Mouse (Mus musculus) heart, adult 9 months (tissue): ENCODE results near the gene Zfp64.

Experiments
- DNase-seq, 2 experiments: peaks; one replicate each; pipeline ENCODE4 v3.0.0; 2022; ENCODE audit warnings: low spot score in 2 of 2

The Zfp64 gene

GRCm38 (mm10) chr2:168954835-168955716 is at the start of gene Zfp64:
Gene Zfp64 (minus strand): TSS chr2:168955587.
- DNase-seq: peak; percentile 91

- no peak for DNase-seq
Measured at GRCm38 (mm10) chr2:168992642-168993420, 37.4 kb upstream of the Zfp64 start.

DNA sequence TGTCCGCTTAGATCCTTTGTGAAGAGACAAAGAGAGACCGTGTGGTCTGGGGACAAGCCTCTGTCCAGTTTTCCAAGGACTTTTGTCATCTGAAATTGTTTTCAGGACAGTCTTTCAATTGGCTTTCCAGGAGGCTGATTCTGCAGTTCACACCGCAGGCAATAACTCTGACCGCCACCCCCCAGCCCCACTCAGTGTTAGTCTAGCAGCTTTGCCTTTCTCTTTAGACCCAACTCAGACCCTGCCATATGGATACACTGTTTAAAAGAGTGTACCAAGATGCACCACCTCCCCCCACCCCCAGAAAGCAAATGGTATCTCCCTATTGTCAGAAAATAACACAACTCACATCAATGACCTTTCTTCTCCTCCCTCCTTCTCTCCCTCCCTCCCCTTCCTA is 35.6 kb upstream of the Zfp64 start:
- no peak for DNase-seq

DNA sequence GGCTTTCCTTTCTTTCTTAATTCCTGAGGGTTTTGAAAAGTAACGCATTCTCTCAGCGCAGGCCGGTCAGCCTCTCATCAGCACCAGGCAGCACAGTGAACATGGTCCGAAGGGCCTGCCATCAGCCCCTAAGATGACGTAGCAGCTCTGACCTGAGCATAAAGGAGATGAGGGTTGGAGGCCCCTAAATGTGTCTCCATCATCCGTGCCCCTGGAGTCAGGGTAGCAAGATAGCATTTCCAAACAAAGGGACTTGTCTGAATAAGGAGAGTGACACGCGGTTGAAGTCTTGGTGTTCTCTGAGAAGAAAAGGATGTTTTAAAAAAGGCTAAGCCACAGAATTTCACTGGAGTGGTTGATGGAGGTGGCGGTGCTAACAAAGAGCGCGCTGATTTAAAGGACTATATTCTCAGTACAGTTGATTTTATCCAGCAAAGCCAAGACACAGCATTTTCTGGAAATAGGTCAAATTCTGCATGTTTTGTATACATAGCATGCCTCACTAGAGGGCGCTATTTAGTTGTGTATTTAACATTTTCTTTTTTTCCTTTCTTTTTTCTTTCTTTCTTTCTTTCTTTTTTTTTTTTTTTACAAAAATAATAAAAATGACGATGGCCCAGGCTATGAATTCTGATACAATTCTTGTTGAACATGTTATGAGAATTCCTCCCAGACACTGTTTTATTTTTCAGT is 34.8 kb upstream of the Zfp64 start:
- DNase-seq: no peak

- no peak for DNase-seq
Measured at GRCm38 (mm10) chr2:168988056-168988455, 32.7 kb upstream of the Zfp64 start.

DNA sequence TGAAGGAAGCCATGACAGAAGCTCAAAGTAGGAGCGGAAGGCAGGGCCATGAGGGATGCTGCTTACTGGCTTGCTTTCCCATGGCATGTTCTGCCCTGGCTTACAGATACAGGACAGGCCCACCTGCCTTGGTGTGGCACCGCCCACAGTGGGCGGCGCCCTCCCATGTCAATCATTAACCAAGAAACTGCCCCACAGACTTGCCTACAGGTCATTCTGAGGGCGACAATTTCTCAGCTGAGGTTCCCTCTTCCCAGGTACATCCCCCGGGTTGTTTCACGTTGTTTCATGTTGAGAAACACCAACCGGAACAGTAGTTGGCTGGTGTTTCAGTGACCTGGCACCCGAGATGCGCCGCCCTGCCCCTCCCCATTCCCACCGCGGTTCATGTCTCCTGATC is 32.0 kb upstream of the Zfp64 start:
- DNase-seq: no peak

DNA sequence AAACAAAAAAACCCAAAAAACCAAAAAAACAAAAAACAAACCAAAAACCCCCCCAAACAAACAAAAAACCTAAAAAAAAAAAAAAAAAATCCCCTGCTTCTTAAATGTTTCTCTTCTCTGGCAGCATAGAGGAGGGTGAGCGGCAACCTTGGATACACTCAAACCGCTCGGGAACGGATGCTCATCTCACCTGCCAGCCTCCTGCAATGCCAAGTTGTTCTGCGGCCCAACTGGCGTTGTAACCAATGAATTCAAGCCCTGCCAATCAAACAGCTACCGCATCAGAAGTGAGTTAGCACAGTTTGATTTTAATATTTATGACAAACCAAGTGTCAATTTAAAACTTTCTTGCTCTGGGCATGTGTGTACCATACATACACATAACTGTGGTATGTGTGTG is 26.6 kb upstream of the Zfp64 start:
- DNase-seq: no peak

- DNase-seq: no peak
Measured at GRCm38 (mm10) chr2:168981448-168981847, 26.1 kb upstream of the Zfp64 start.

- peak; percentile 68 for DNase-seq
Measured at GRCm38 (mm10) chr2:168980859-168981258, 25.5 kb upstream of the Zfp64 start.

DNA sequence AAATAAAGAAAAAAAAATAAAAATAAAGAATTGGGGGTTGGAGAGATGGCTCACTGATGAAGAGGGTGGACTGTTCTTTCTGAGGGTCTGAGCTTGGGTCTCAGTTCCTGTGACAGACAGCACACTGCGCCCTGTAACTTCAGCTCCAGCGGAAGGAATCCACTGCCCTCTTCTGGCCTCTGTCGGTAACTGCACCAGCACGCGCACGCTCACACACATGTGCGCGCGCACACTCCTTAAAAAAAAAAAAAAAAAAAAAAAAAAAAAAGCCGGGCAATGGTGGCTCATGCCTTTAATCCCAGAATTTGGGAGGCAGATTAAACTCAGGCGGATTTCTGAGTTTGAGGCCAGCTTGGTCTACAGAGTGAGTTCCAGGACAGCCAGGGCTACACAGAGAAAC is 24.4 kb upstream of the Zfp64 start:
- DNase-seq: no peak

GRCm38 (mm10) chr2:168978031-168978430 is 22.6 kb upstream of the Zfp64 start:
- DNase-seq: no peak

DNA sequence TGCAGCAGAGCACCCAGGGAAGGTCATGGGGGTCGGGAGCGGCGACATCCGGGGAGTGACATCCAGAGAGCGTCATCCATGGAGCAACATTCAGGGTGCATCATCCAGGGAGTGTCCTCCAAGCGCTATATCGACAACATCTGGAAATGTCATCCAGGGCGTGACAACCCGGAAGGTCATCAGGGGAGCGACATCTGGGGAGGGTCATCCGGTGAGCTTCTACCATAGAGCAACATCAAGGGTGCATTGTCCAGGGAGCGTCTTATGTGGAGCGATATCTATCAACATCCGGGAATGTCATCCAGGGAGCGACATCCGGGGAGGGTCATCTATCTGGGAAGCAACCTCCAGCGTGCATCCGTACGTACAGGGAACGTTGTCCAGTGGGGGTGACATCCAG is 14.7 kb upstream of the Zfp64 start:
- peak; percentile 17 to 23 for DNase-seq

DNA sequence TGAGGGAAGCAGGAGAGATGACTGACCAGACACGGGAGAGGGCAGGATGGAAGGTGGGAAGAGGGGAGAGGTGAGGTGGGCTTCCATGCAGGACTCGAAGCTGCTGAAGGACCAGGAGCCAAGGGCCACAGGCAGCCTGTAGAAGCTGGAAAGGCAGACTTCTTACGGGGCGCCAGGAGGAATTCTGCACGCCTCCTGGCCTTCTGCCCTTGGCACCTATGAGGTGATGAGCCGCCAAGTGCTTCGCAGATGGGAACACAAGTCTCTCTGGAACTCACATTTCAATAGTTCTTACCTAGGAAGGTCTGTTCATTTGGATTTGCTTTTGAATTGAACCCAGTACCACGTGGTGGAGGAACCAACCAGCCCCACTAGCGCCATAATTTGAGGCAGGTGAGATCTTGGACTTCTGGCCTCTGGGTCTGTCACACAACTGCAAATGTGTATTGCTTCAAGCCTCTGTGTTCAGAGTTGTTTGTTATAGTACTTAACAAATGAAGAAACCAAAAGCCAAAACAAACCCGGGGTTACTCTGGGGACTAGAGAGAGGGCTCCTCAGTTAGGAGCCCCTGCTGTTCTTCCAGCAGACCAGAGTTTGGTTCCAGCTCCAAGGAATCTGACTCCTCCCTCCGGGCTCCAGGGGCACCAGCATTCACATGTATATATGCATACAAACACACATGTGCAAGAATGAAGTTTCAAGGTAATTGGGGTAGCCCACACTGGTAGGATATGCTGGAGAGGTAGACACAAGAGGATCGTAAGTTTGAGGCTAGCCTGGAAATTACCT is 12.9 kb upstream of the Zfp64 start:
- DNase-seq: no peak

- DNase-seq: no peak
Measured at GRCm38 (mm10) chr2:168966525-168966924, 11.1 kb upstream of the Zfp64 start.

DNA sequence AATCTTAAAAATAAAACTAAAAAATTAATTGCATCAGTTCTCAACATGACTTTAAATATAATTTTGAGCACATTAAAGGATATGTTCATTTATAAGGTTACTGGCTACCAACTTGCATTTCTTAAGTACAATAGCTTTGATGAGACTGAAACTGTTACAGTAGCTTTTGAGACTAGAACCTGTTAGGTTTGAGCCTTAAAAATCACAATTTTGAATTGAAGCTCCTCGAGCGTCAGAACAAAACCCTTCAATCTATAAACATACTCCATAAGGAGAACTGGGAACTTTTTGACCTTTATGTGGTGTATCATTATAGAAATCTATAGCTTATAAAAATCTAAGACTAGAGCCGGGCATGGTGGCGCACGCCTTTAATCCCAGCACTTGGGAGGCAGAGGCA is 9.5 kb upstream of the Zfp64 start:
- DNase-seq: no peak

DNA sequence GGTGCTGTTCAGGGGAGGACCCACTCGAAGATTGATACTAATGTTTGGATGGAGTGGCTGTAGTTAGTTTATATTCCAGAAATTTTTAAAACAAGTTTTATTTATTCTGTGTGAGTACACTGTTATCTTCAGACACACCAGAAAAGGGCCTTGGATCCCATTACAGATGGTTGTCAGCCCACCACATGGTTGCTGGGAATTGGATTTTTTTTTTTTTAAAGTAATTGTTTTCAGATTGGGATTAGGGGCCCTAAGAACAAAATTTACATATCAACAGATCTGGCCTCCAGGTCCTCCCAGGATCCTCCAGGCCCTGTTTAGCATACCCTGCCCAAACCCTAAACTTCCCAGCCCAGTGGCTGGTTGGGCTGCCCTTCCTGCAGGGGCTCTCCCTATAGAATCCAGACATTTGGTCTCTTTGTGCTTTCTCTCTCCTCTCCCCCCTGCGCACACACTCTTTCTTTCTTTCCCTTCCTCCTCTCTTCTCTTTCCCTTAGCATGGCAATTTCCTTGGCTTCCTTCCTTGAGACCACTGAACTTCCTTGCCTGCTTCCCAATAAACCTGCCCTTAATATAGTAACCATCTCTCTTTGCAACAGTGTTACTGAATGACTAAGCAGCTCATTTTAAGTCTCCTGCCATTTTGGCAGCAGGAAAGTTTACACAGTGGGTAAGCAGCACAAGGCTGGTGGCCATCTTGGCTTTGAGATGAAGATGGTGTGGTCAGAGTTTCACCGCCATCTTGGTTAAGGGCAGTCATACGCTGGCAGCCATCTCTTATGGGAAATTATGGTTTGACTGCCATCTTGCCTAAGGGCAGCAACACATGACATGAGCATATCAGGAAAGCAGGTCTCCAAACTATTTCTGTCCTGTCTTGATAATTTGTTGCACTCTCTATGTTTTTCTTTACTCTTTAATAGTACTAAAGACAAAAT is 6.6 kb upstream of the Zfp64 start:
- no peak for DNase-seq

GRCm38 (mm10) chr2:168960814-168961213 is 5.4 kb upstream of the Zfp64 start:
- no peak for DNase-seq

DNA sequence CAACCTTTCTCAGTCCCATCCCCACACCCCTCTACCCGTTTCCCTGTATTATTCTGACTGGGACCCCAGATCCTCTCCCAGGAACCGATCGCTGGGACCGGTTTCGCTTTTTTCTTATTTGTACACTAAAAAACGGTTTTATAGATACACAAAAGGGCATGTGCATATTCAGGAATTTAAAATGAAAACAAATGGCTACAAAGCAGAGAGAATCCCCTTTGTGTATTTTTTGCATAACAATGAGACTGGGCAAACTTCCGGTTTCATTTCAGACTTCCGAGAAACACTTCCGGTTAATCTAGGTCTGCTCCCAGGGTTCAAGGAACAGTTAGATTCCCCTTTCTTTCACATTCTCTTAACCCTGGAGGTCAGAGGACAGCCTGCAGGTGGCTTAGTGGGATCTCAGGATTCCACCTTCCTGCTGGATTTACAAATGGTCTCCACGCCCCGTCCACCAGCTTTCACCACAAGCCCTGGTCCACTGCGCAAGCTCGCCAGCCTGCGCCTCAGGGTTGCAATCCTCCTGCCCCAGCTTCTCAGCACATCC is 4.0 kb upstream of the Zfp64 start:
- DNase-seq: no peak

DNA sequence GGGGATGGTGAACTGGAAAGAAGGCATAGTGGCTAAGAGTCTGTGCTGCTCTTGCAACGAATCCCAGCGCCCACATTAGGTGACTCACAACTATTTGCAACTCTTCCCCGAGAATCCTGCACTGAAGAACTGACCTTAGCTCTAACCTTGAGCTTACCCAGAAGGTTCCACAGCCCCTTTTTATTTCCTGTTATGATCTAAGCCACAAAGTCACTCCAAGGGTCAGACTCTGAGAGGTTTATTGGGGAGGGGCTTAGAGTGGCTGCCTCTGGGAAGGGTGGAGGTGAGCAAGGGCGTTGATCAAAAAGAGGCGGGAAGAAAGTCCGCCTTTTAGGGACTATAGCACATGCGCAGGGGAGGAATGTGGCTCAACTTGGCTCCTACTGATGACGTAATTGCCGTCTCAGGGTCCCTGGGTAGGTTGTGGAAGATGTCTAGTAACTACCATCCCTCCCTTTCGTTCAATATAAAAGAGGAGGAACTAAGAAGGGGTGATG is 511 bp upstream of the Zfp64 start:
- DNase-seq: peak; percentile 11 to 23

DNA sequence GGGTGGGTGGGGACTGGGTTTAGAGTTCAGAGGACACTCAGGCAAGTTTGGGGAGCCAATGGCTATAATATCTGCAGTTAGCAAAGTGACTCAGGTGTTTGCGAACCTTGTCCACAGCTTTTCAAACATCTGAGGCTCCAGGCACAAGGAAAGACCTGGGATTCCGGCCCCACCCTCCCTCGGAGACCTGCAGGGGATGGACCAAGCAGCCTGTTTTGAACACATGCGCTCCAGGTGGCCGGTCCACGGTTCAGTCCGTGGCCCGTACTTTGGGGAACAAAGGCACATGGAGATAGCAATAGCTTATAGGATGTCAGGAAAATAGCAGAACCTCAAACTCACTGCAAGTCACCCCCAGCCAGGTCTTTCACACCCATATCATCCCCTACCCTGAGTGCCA is 1.0 kb downstream of the Zfp64 start:
- no peak for DNase-seq
